Mouse (Mus musculus): ENCODE measurements around the gene Gast. TPM values are rescaled to one million over a fixed set of nuclear protein-coding genes. Genes with fewer than 3 reads are reported as not detected.

The Gast gene
- polyA plus RNA-seq (2012; rRNA removed): not detected in 2 replicates

- WGBS: 76% methylated on average over 6 of the region's 6 CpGs
- H3K4me3 ChIP-seq (replicated peaks; ENCODE audit: extremely low read depth, low read depth, low read length): no peak within 1 kb of the TSS
- no peak for DNase-seq
- no peak for TF ChIP-seq CTCF (IDR thresholded peaks at IDR 0.05; ENCODE audit: insufficient read depth, low read length)
- no peak for TF ChIP-seq POLR2A (IDR thresholded peaks at IDR 0.05; ENCODE audit: borderline replicate concordance, extremely low read depth, low read depth, low read length)
- H3K4me1 ChIP-seq (ENCODE audit: control insufficient read depth, insufficient read depth, low read length): no peaks in the 10 kb centered on the region
These were observed at the start of gene Gast for GRCm38 (mm10) chr11:100333944-100334457. Gast (plus strand) TSS chr11:100334407.

GRCm38 (mm10) chr11:100284988-100285387 is 49.2 kb upstream of the Gast start:
- TF ChIP-seq POLR2A (IDR thresholded peaks at IDR 0.05; ENCODE audit: borderline replicate concordance, extremely low read depth, low read depth, low read length) (no peak), CTCF (IDR thresholded peaks at IDR 0.05; ENCODE audit: insufficient read depth, low read length) (no peak)
- H3K4me3 ChIP-seq (replicated peaks; ENCODE audit: extremely low read depth, low read depth, low read length): no peak overlapping the region
- 57% methylated on average over 4 of the region's 4 CpGs for WGBS
- peak; percentile 37 for DNase-seq
- peaks cover 19% of the 10 kb centered on the region for H3K4me1 ChIP-seq (ENCODE audit: control insufficient read depth, insufficient read depth, low read length)

GRCm38 (mm10) chr11:100287024-100287423 is 47.2 kb upstream of the Gast start:
- H3K4me1 ChIP-seq (ENCODE audit: control insufficient read depth, insufficient read depth, low read length): peaks cover 25% of the 10 kb centered on the region
- TF ChIP-seq POLR2A (IDR thresholded peaks at IDR 0.05; ENCODE audit: borderline replicate concordance, extremely low read depth, low read depth, low read length): no peak
- TF ChIP-seq CTCF (IDR thresholded peaks at IDR 0.05; ENCODE audit: insufficient read depth, low read length): no peak
- WGBS: 44% methylated on average over 10 of the region's 10 CpGs
- H3K4me3 ChIP-seq (replicated peaks; ENCODE audit: extremely low read depth, low read depth, low read length): no peak overlapping the region
- peak; percentile 73 for DNase-seq

GRCm38 (mm10) chr11:100288942-100289341 is 45.3 kb upstream of the Gast start:
- Histone ChIP-seq H3K4me1 (ENCODE audit: control insufficient read depth, insufficient read depth, low read length) (peaks cover 25% of the 10 kb centered on the region), H3K4me3 (replicated peaks; ENCODE audit: extremely low read depth, low read depth, low read length) (no peak overlapping the region)
- TF ChIP-seq POLR2A (IDR thresholded peaks at IDR 0.05; ENCODE audit: borderline replicate concordance, extremely low read depth, low read depth, low read length) (no peak), CTCF (IDR thresholded peaks at IDR 0.05; ENCODE audit: insufficient read depth, low read length) (no peak)
- peak; percentile 78 for DNase-seq
- WGBS: 40% methylated on average over 6 of the region's 6 CpGs

GRCm38 (mm10) chr11:100290235-100290634 is 44.0 kb upstream of the Gast start:
- WGBS: 31% methylated on average over 5 of the region's 5 CpGs
- TF ChIP-seq POLR2A (IDR thresholded peaks at IDR 0.05; ENCODE audit: borderline replicate concordance, extremely low read depth, low read depth, low read length): no peak
- no peak for TF ChIP-seq CTCF (IDR thresholded peaks at IDR 0.05; ENCODE audit: insufficient read depth, low read length)

GRCm38 (mm10) chr11:100292884-100293283 is 41.3 kb upstream of the Gast start:
- no peak for DNase-seq
- 74% methylated on average over 6 of the region's 6 CpGs for WGBS
- TF ChIP-seq POLR2A (IDR thresholded peaks at IDR 0.05; ENCODE audit: borderline replicate concordance, extremely low read depth, low read depth, low read length): no peak
- Histone ChIP-seq H3K4me3 (replicated peaks; ENCODE audit: extremely low read depth, low read depth, low read length) (no peak overlapping the region), H3K4me1 (ENCODE audit: control insufficient read depth, insufficient read depth, low read length) (peaks cover 18% of the 10 kb centered on the region)

More at GRCm38 (mm10) chr11:100290235-100290634, 44.0 kb upstream of the Gast start:
- H3K4me3 ChIP-seq (replicated peaks; ENCODE audit: extremely low read depth, low read depth, low read length): no peak overlapping the region
- H3K4me1 ChIP-seq (ENCODE audit: control insufficient read depth, insufficient read depth, low read length): peaks cover 25% of the 10 kb centered on the region
- DNase-seq: peak; percentile 43

- TF ChIP-seq CTCF (IDR thresholded peaks at IDR 0.05; ENCODE audit: insufficient read depth, low read length) (peak; percentile 100), POLR2A (IDR thresholded peaks at IDR 0.05; ENCODE audit: borderline replicate concordance, extremely low read depth, low read depth, low read length) (no peak)
- H3K4me1 ChIP-seq (ENCODE audit: control insufficient read depth, insufficient read depth, low read length): peaks cover 5% of the 10 kb centered on the region
- peak; percentile 86 for DNase-seq
- no peak overlapping the region for H3K4me3 ChIP-seq (replicated peaks; ENCODE audit: extremely low read depth, low read depth, low read length)
- WGBS: 6% methylated on average over 10 of the region's 10 CpGs
These were observed 38.9 kb upstream of the Gast start for GRCm38 (mm10) chr11:100295308-100295707.

GRCm38 (mm10) chr11:100297801-100298200 is 36.4 kb upstream of the Gast start:
- Histone ChIP-seq H3K4me3 (replicated peaks; ENCODE audit: extremely low read depth, low read depth, low read length) (no peak overlapping the region), H3K4me1 (ENCODE audit: control insufficient read depth, insufficient read depth, low read length) (no peaks in the 10 kb centered on the region)
- 26% methylated on average over 5 of the region's 5 CpGs for WGBS
- TF ChIP-seq POLR2A (IDR thresholded peaks at IDR 0.05; ENCODE audit: borderline replicate concordance, extremely low read depth, low read depth, low read length): no peak
- peak; percentile 55; the same call in 1 of the 2 replicates for TF ChIP-seq CTCF (IDR thresholded peaks at IDR 0.05; ENCODE audit: insufficient read depth, low read length)
- DNase-seq: no peak

GRCm38 (mm10) chr11:100298274-100299036 is 35.8 kb upstream of the Gast start:
- WGBS: 18% methylated on average over 18 of the region's 18 CpGs

GRCm38 (mm10) chr11:100300293-100300692 is 33.9 kb upstream of the Gast start:
- WGBS: 4% methylated on average over 5 of the region's 5 CpGs
- peak; percentile 93 for TF ChIP-seq CTCF (IDR thresholded peaks at IDR 0.05; ENCODE audit: insufficient read depth, low read length)
- TF ChIP-seq POLR2A (IDR thresholded peaks at IDR 0.05; ENCODE audit: borderline replicate concordance, extremely low read depth, low read depth, low read length): no peak
- peak; percentile 71 for DNase-seq

More at GRCm38 (mm10) chr11:100298274-100299036, 35.8 kb upstream of the Gast start:
- Histone ChIP-seq H3K4me3 (replicated peaks; ENCODE audit: extremely low read depth, low read depth, low read length) (no peak overlapping the region), H3K4me1 (ENCODE audit: control insufficient read depth, insufficient read depth, low read length) (no peaks in the 10 kb centered on the region)
- DNase-seq: peak; percentile 84
- TF ChIP-seq POLR2A (IDR thresholded peaks at IDR 0.05; ENCODE audit: borderline replicate concordance, extremely low read depth, low read depth, low read length) (no peak), CTCF (IDR thresholded peaks at IDR 0.05; ENCODE audit: insufficient read depth, low read length) (peak; percentile 89)

More at GRCm38 (mm10) chr11:100300293-100300692, 33.9 kb upstream of the Gast start:
- no peak overlapping the region for H3K4me3 ChIP-seq (replicated peaks; ENCODE audit: extremely low read depth, low read depth, low read length)
- no peaks in the 10 kb centered on the region for H3K4me1 ChIP-seq (ENCODE audit: control insufficient read depth, insufficient read depth, low read length)

Data from lung, adult 2 months (tissue).